Mouse (Mus musculus) kidney, adult 2 months (tissue): Measurements from ENCODE around the gene Atp13a2.

ENCODE experiments used
- CTCF ChIP-seq: fragments of 200-500 bp; conservative IDR thresholded peaks from 2 replicates; pipeline ENCODE4 v1.5.1; 2011; ENCODE audit warnings: low read depth, mild to moderate bottlenecking, control low read depth, low read length, moderate library complexity, mixed read lengths; ENCODE audit not compliant: insufficient read depth, insufficient read length
- POLR2A ChIP-seq: fragments of 200-500 bp; IDR thresholded peaks from one replicate; pipeline ENCODE4 v1.6.1; 2011; ENCODE audit warnings: low read depth, low read length, control low read depth

DNA sequence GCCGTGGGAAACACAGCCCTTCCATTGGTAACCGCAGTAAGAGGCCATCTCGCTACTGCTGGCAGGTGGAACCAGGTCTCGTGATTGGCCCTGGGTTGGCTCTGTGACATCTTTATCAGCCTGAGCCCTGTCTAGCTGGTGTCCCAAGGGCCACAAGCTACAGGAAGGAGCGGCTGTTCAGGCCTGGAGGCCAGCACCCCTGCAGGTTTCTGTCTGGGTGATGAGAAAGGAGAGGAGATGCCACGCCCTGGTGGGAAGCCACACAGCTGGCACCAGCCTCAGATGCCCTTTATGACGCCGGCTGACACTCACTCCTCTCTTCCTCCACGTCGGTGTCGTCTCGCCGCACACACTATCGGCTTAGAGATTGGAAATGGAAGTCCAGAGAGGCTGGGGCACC is 2.8 kb downstream of the Atp13a2 start:
- TF ChIP-seq CTCF (no peak), POLR2A (no peak)
